Comparison of ENCODE assay signal across 14 mouse cellular contexts in the genomic region with DNA sequence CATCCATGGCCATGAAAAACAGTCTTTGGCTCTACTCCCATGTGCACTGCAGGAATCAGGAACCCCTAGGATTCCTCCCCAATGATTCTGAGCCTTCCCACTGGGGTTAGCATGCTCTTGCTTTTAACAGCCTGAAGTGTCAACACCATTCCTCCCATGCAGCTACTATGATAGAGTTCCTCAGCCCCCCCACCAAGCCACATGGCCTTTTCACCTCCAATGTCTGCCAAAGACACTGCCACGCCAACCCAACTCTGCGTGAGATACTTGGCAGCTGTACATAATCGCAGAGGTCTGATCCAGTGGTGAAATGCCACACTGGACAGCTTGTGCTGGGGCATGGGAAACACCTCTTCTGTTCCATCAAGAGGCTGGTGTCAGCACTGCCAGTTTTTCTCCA.
"Had no signal": no experiment of that assay in that cellular context is flagged by ENCODE, and none has a peak within 500 bp of the region (broad histone marks: within the 10 kb centered on the region; RNA-seq: fewer than 3 reads in every experiment).

No protein-coding gene starts in this region.

- H3K4me3 ChIP-seq: limb, embryonic 12.5 days; liver, embryonic 13.5 days; megakaryocyte, embryonic 14.5 days; midbrain, embryonic 15.5 days; neural tube, embryonic 13.5 days had no signal

- DNase-seq: kidney, postnatal 36 days; layer of hippocampus, adult 9-11 months; layer of hippocampus, postnatal 36 days; liver; liver, embryonic 13.5 days; liver, postnatal 0 days; retina, postnatal 1 day; right cerebral cortex, postnatal 14 days; thymus, postnatal 36 days had no signal

- H3K27me3 ChIP-seq: limb, embryonic 12.5 days; liver, embryonic 13.5 days; midbrain, embryonic 15.5 days; neural tube, embryonic 13.5 days had no signal

- H3K9me3 ChIP-seq: limb, embryonic 12.5 days; liver, embryonic 13.5 days; midbrain, embryonic 15.5 days; neural tube, embryonic 13.5 days had no signal

- H3K36me3 ChIP-seq: limb, embryonic 12.5 days; liver, embryonic 13.5 days; midbrain, embryonic 15.5 days; neural tube, embryonic 13.5 days had no signal

- H3K27ac ChIP-seq: limb, embryonic 12.5 days; liver, embryonic 13.5 days; macrophage; midbrain, embryonic 15.5 days; neural tube, embryonic 13.5 days had no signal

- H3K4me1 ChIP-seq: limb, embryonic 12.5 days; liver, embryonic 13.5 days; megakaryocyte, embryonic 14.5 days; midbrain, embryonic 15.5 days; neural tube, embryonic 13.5 days had no signal
